Mouse (Mus musculus) midbrain, embryonic 15.5 days (tissue): Measurements from ENCODE around the gene Gm13762. TPM values are rescaled to one million over a fixed set of nuclear protein-coding genes. Genes with fewer than 3 reads are reported as not detected.
"Not testable (repeated sequence)": the region's sequence is repeated elsewhere in the genome, so short reads cannot be mapped to it uniquely, and the experiment has no call there.

ENCODE experiments used
- ATAC-seq: fragments of 200-750 bp; cut with Nextera tagmentation; replicated peaks from 2 replicates; pipeline ENCODE4 v1.8.0; 2017; ENCODE audit warnings: moderate TSS enrichment
- H3K27ac ChIP-seq: fragments of 300-500 bp; sonication (generic); 2 replicates; pipeline ENCODE4 v1.5.1; 2015; ENCODE audit warnings: mild to moderate bottlenecking, inconsistent platforms
- H3K27me3 ChIP-seq: fragments of 300-500 bp; sonication (generic); replicated peaks from 2 replicates; pipeline ENCODE4 v1.6.1; 2015; ENCODE audit warnings: inconsistent platforms
- H3K36me3 ChIP-seq: fragments of 300-500 bp; sonication (generic); replicated peaks from 2 replicates; pipeline ENCODE4 v1.6.1; 2015; ENCODE audit warnings: inconsistent platforms
- H3K4me1 ChIP-seq: fragments of 300-500 bp; sonication (generic); 2 replicates; pipeline ENCODE4 v1.6.1; 2015; ENCODE audit warnings: inconsistent platforms
- H3K4me2 ChIP-seq: fragments of 300-500 bp; sonication (generic); 2 replicates; pipeline ENCODE4 v1.6.1; 2015; ENCODE audit warnings: inconsistent platforms, mild to moderate bottlenecking, moderate library complexity
- H3K4me3 ChIP-seq: fragments of 300-500 bp; sonication (generic); 2 replicates; pipeline ENCODE4 v1.5.1; 2015; ENCODE audit warnings: mild to moderate bottlenecking, inconsistent platforms
- H3K9ac ChIP-seq: fragments of 300-500 bp; sonication (generic); 2 replicates; pipeline ENCODE4 v1.6.1; 2015; ENCODE audit warnings: mild to moderate bottlenecking, inconsistent platforms
- H3K9me3 ChIP-seq: fragments of 300-500 bp; sonication (generic); 2 replicates; pipeline ENCODE4 v1.6.1; 2016; ENCODE audit warnings: inconsistent platforms
- WGBS: fragments of 180-500 bp; shearing (Covaris S2); methylation state at CpG from one replicate; pipeline ENCODE4 v1.1.7; 2015; ENCODE audit warnings: mixed read lengths; 5-methylcytosine and 5-hydroxymethylcytosine counted together
- polyA plus RNA-seq: library from polyadenylated mRNA; unstranded; fragments of >200 nt; fragmentation: Nextera tagmentation; extraction: Ambion mirVana; gene quantifications from 2 replicates; pipeline ENCODE4 v1.2.1, GENCODE M21; 2015

The Gm13762 gene
- polyA plus RNA-seq = not detected in 2 replicates

DNA sequence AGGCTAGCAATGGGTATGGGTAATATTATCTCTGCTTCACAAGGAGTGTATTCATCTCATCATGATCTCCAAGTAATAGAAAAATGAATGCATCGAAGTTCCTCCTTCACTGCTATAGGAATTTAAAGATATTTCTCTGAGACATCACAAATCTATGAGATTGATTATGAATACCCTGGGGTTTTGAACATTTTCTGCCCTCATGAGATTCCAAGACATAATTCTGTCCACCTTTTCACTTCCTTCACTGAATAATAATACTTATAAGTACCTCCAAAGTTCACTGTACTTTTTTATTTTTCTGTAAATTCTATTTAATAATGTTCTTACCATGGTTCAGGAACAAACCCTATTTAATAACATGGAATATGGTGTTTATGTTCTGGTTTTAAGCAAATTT, at the start of gene Gm13762:
Gene Gm13762 (minus strand): TSS at position 101 of the 400 bp plus-strand sequence.
- H3K4me1 ChIP-seq = no peaks in the 10 kb centered on the region
- H3K27me3 ChIP-seq = no peaks in the 10 kb centered on the region
- H3K36me3 ChIP-seq = no peaks in the 10 kb centered on the region
- no peak for ATAC-seq
- H3K27ac ChIP-seq = no peak within 1 kb of the TSS
- H3K9me3 ChIP-seq = no peaks in the 10 kb centered on the region
- WGBS = 80% methylated on average over 1 of the region's 1 CpGs
- H3K9ac ChIP-seq = no peak within 1 kb of the TSS
- no peak within 1 kb of the TSS for H3K4me3 ChIP-seq
- no peak within 1 kb of the TSS for H3K4me2 ChIP-seq

DNA sequence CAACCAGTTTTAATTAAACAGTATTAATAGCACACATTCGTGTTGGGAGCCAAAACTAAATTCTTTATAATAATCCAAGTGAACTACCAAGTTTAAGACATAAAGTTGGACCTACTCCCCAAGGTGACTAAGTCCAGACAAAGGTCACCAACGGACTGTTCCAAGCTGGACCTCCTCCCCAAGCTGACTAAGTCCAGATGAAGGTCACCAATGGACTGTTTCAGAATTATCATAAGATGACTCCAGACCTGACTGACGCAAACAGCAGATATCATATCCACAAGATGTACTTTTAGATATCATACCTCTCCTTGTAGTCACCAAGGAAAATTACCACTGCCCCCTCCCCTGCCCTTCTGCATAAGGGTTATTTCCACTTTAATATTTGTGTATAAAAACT, 41.4 kb upstream of the Gm13762 start:
- H3K9ac ChIP-seq, H3K36me3 ChIP-seq, ATAC-seq, H3K4me2 ChIP-seq, H3K4me1 ChIP-seq, H3K27me3 ChIP-seq, H3K4me3 ChIP-seq, H3K9me3 ChIP-seq, H3K27ac ChIP-seq: not testable (repeated sequence)
- WGBS = 72% methylated on average over 3 of the region's 3 CpGs

DNA sequence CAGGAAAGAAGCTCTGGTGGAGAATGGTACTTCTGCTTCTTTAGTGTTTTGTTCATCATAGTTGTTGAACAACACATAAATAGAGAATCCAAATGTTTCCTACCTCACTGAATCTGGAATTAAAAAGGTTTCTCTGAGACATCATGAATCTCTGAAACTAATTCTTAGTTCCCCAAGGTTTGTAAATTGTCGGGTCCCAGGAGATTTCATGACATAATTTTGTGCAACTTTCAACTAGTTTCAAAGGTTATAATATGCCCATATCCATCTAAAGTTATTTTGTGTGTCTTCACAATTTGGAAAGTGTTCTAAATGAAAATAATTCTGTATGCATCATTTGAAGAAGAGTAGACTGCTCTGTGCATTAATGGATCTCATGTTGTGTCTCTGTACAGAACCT, 38.2 kb upstream of the Gm13762 start, which contains the start of gene Olfr1216:
Gene Olfr1216 (minus strand): TSS at position 101 of the 400 bp plus-strand sequence.
- H3K4me1 ChIP-seq = no peaks in the 10 kb centered on the region
- H3K9ac ChIP-seq = no peak within 1 kb of the TSS
- 84% methylated on average over 1 of the region's 1 CpGs for WGBS
- H3K27me3 ChIP-seq = no peaks in the 10 kb centered on the region
- ATAC-seq = no peak
- no peaks in the 10 kb centered on the region for H3K9me3 ChIP-seq
- H3K4me3 ChIP-seq = no peak within 1 kb of the TSS
- H3K4me2 ChIP-seq = no peak within 1 kb of the TSS
- H3K27ac ChIP-seq = no peak within 1 kb of the TSS
- H3K36me3 ChIP-seq = no peaks in the 10 kb centered on the region

DNA sequence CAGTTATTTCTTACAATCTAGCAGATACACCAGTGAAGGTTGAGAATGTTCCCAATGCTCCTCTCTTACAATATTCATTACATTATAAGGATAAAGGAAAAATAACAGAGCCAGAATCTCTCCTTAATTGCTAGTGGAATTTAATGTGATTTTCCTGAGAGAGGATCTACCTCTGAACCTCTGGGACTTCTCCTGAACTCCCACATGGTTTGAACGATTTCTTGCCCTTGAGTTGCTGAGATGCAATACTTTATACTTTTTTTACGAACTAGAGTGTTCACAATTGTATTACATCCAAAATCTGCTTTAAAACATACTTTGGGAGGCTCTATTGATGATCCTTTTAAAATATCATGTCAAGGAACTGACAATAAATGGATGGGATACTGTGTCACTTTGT, 26.8 kb upstream of the Gm13762 start, which contains the start of gene Olfr1215:
Gene Olfr1215 (minus strand): TSS at position 101 of the 400 bp plus-strand sequence.
- Histone ChIP-seq H3K27me3 (no peaks in the 10 kb centered on the region), H3K4me2 (no peak within 1 kb of the TSS), H3K4me3 (no peak within 1 kb of the TSS), H3K27ac (no peak within 1 kb of the TSS), H3K9me3 (no peaks in the 10 kb centered on the region), H3K9ac (no peak within 1 kb of the TSS), H3K4me1 (no peaks in the 10 kb centered on the region), H3K36me3 (no peaks in the 10 kb centered on the region)
- no peak for ATAC-seq
- 68% methylated on average over 2 of the region's 2 CpGs for WGBS

DNA sequence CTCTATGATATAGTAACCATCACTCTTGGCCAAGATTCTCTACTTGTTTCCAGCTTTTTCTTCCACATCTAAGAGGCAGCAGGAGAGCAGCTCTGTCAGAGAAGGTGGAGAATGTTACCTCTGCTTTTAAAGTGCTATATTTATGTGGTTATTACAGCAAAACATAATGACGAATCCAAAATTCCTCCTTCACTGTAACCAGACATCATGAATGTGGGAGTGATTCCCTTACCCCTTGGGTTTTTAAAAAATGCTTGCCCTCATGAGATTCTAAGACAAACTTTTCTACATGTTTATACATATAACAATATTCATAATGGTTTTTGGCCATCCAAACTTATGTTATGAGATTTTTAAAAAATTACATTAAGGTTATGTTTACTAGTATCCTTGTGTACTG, 12.5 kb upstream of the Gm13762 start, which contains the start of gene Olfr1214:
Gene Olfr1214 (minus strand): TSS at position 101 of the 400 bp plus-strand sequence.
- H3K9ac ChIP-seq = no peak within 1 kb of the TSS
- ATAC-seq = no peak
- no peaks in the 10 kb centered on the region for H3K27me3 ChIP-seq
- H3K4me3 ChIP-seq = no peak within 1 kb of the TSS
- no peak within 1 kb of the TSS for H3K4me2 ChIP-seq
- H3K4me1 ChIP-seq = no peaks in the 10 kb centered on the region
- no peaks in the 10 kb centered on the region for H3K36me3 ChIP-seq
- H3K27ac ChIP-seq = no peak within 1 kb of the TSS
- WGBS = 81% methylated on average over 1 of the region's 1 CpGs
- no peaks in the 10 kb centered on the region for H3K9me3 ChIP-seq

DNA sequence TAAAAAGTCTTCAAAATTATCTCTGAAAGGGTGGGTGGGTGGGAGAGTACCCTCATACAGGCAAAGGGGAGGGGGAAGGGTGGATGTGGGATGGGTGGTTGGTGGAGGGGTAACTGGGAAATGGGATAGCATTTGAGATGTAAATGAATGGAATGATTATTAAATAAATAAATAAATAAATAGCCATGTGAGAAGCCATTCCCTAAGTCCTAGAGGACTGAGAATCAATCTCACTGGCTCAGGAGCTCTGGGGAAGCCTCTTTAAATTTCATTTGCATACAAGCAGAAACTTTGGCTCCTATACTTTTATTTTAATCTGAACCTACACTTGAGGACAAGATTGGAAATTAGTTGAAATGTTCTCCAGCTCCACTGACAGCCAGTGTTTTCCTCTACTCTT, 26.4 kb downstream of the Gm13762 start, which contains the start of gene Olfr1212:
Gene Olfr1212 (plus strand): TSS at position 301 of the 400 bp plus-strand sequence.
- Histone ChIP-seq H3K4me1 (no peaks in the 10 kb centered on the region), H3K4me3 (no peak within 1 kb of the TSS), H3K27me3 (no peaks in the 10 kb centered on the region), H3K9me3 (no peaks in the 10 kb centered on the region), H3K4me2 (no peak within 1 kb of the TSS), H3K27ac (no peak within 1 kb of the TSS), H3K36me3 (no peaks in the 10 kb centered on the region), H3K9ac (no peak within 1 kb of the TSS)
- ATAC-seq = no peak

DNA sequence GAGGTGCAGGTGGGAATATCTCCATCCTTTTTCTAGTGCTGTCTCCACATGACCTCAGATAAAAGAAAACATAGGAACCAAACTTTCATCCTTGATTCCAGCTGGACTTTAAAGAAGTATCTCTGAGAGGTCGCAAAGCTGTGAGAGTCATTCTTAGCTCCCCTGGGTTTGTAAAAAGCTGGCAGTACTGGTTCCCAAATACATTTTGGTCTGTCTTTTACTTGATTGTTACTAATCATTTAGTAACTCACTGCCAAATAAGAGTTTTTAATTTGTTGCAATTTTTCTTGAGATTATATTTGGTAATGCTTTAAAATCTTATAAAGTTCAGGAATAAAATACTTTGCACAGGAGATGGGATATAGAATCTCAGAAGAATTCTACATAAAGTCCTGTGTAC, 42.1 kb downstream of the Gm13762 start, which contains the start of gene Olfr1211:
Gene Olfr1211 (minus strand): TSS at position 101 of the 400 bp plus-strand sequence.
- Histone ChIP-seq H3K27me3 (no peaks in the 10 kb centered on the region), H3K9ac (no peak within 1 kb of the TSS), H3K4me3 (no peak within 1 kb of the TSS), H3K27ac (no peak within 1 kb of the TSS), H3K4me1 (no peaks in the 10 kb centered on the region), H3K36me3 (no peaks in the 10 kb centered on the region), H3K4me2 (no peak within 1 kb of the TSS), H3K9me3 (no peaks in the 10 kb centered on the region)
- 94% methylated on average over 1 of the region's 1 CpGs for WGBS
- no peak for ATAC-seq

Other genes with a start within 250 kb of the Gm13762 start
- not detected in 2 replicates for gene Olfr1197, start 247.9 kb downstream of the Gm13762 start, polyA plus RNA-seq
- not detected in 2 replicates for gene Olfr1198, start 228.9 kb downstream of the Gm13762 start, polyA plus RNA-seq
- gene Olfr1199, start 219.8 kb downstream of the Gm13762 start, polyA plus RNA-seq = not detected in 2 replicates
- not detected in 2 replicates for gene Olfr1200, start 209.8 kb downstream of the Gm13762 start, polyA plus RNA-seq
- not detected in 2 replicates for gene Olfr1201, start 187.2 kb downstream of the Gm13762 start, polyA plus RNA-seq
- gene Olfr1202, start 165.8 kb downstream of the Gm13762 start, polyA plus RNA-seq = not detected in 2 replicates
- not detected in 2 replicates for gene Olfr1205, start 150.5 kb downstream of the Gm13762 start, polyA plus RNA-seq
- gene Olfr1204, start 131.0 kb downstream of the Gm13762 start, polyA plus RNA-seq = not detected in 2 replicates
- not detected in 2 replicates for gene Olfr1206, start 117.0 kb downstream of the Gm13762 start, polyA plus RNA-seq
- not detected in 2 replicates for gene Olfr1208, start 78.0 kb downstream of the Gm13762 start, polyA plus RNA-seq
- gene Olfr1209, start 65.1 kb downstream of the Gm13762 start, polyA plus RNA-seq = not detected in 2 replicates
- gene Olfr1211, start 42.2 kb downstream of the Gm13762 start, polyA plus RNA-seq = not detected in 2 replicates
- gene Olfr1212, start 26.3 kb downstream of the Gm13762 start, polyA plus RNA-seq = not detected in 2 replicates
- gene Olfr1214, start 12.4 kb upstream of the Gm13762 start, polyA plus RNA-seq = not detected in 2 replicates
- not detected in 2 replicates for gene Olfr1215, start 26.7 kb upstream of the Gm13762 start, polyA plus RNA-seq
- gene Olfr1216, start 38.1 kb upstream of the Gm13762 start, polyA plus RNA-seq = not detected in 2 replicates
- not detected in 2 replicates for gene Olfr1217, start 51.8 kb upstream of the Gm13762 start, polyA plus RNA-seq
- gene Olfr1218, start 80.9 kb upstream of the Gm13762 start, polyA plus RNA-seq = not detected in 2 replicates
- not detected in 2 replicates for gene Olfr1219, start 103.2 kb upstream of the Gm13762 start, polyA plus RNA-seq
- not detected in 2 replicates for gene Olfr1220, start 126.6 kb upstream of the Gm13762 start, polyA plus RNA-seq
- gene Olfr1221, start 137.0 kb upstream of the Gm13762 start, polyA plus RNA-seq = not detected in 2 replicates
- gene Olfr1222, start 152.8 kb upstream of the Gm13762 start, polyA plus RNA-seq = not detected in 2 replicates
- not detected in 2 replicates for gene Olfr1223, start 171.3 kb upstream of the Gm13762 start, polyA plus RNA-seq
- not detected in 2 replicates for gene Olfr1224-ps1, start 183.8 kb upstream of the Gm13762 start, polyA plus RNA-seq
- not detected in 2 replicates for gene Olfr1225, start 194.4 kb upstream of the Gm13762 start, polyA plus RNA-seq
- gene Olfr1226, start 219.8 kb upstream of the Gm13762 start, polyA plus RNA-seq = not detected in 2 replicates